Mouse (Mus musculus): Measurements from ENCODE around the gene Il1rl1.

Gene Il1rl1

DNA sequence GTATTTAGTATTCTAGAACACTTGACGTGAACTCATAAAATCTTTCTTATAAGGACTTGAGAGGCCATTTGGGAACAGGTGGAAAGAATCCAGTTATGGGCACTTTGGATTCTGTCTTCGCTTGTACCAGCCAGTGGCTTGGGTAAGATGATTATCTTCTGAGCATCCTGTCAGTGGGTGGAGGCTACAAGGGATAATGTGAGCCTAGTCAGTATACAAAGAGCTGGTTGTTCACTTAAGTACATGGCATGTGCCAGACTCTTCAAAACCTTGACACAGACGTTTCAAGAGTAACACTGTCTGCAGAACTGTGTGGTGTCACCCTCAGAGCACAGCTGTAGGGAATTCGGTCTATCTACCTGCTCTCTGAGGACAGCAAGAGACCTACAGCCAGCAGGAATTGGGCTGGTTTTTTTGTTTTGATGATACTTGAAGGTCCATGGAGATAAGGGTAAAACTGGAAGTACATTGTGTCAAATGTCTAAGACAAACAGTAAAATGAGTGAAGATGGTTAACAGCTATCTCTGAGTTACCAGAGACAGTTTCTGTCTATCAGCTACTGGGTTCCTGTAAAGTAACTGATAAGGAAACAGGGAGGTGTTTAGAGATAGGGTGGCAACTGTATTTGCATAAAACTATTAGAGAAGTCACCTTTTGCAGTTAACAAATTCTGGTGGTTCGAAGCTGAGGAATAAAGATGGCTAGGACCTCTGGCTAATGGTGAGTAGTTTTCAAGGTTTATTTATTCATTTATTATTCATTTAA lies at the start of gene Il1rl1:
TSS of gene Il1rl1 (plus strand) at position 661 of the 766 bp plus-strand sequence.
- DNase-seq (ENCODE audit: low spot score in 2 of 2): no peak

DNA sequence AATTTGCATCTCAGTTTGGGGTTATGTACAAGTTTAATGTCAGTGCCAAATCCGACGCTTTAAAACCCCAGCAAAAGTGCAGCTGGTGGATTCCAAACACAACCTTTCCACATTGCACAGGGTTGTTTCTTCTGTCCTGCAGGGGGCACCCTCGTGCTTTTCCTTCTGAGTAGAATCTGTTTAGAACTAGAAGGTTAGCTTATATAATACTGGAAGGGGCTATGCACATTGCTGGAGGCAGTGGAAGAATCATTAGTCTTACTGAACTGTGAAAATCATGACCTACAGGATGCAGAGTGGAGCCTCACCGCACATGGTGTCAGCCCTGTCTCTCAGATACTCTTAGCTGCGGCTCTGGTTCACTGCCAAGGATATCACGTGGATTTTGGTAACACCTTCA lies 49.3 kb upstream of the Il1rl1 start:
- peak in 1 of 2 experiments; percentile 74 for DNase-seq (ENCODE audit: low spot score in 2 of 2)

- DNase-seq (ENCODE audit: low spot score in 2 of 2): no peak
Observed at GRCm38 (mm10) chr1:40380990-40381389, 48.4 kb upstream of the Il1rl1 start.

DNA sequence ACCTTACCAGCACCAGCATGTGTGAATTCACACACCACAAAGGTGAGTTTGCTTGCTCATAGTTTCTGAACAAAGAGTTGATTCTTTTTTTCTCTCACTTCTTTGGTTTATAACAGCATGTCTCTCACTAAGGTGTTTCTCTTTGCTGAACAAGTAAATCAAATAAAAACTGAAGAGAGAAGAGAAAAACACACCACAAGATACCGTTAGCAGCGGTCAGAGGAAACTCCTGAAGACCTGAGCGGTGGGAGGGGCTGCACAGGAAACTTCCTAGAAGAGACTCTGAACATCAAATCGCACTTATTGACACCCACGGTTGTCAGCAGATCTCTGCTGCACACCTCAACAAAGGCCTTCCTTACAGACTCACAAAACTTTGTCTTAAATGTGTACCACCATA lies 46.5 kb upstream of the Il1rl1 start:
- no peak for DNase-seq (ENCODE audit: low spot score in 2 of 2)

DNA sequence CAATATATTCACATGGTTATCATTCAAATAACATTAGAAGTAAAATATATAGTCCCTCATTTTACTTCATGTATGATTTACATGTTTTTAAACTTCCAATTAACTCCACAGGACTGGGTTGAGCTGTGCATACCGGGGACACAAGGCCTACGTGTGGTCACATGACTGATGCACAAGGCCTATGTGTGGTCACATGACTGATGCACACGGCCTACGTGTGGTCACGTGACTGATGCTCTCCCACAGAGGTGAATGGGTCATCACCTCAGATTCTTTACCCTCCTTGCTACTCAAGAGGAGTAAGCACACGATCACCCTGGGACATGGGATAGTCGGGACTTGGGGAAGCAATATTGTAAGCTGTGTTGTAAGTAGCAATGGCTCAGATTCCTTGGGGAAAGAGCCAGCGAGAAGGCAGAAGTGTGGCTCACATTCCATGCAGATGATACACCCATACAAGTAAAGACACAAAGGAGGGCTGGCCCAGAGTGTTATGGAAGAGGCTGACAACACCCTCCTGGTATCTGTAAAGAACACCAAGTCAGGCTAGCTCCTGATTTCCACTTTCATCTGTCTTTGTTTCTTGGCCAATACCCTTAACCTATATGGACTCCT lies 44.3 kb upstream of the Il1rl1 start:
- DNase-seq (ENCODE audit: low spot score in 2 of 2): no peak

GRCm38 (mm10) chr1:40391374-40391773 lies 38.0 kb upstream of the Il1rl1 start:
- DNase-seq (ENCODE audit: low spot score in 2 of 2): no peak

GRCm38 (mm10) chr1:40392535-40392934 lies 36.8 kb upstream of the Il1rl1 start:
- DNase-seq (ENCODE audit: low spot score in 2 of 2): no peak

- DNase-seq (ENCODE audit: low spot score in 2 of 2): no peak
Observed at GRCm38 (mm10) chr1:40393214-40393613, 36.2 kb upstream of the Il1rl1 start.

DNA sequence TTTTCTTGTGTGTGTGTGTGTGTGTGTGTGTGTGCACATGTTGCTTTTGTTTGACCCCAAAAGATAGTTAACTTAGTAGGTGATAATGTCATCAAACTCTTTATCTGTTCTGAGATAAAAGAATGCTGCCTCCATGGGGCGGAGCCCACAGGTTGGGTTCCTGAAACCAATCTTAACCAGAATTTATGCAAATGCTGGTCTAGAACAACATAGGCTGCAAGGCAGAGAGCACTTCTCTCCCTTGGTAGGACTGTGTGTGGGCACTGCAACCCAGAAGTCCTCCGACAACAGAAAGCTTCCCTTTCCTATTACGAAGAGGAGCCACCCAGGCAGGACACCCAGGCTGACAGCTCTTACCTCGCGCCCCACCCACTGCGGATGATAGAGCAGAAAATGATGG lies 29.7 kb upstream of the Il1rl1 start:
- no peak for DNase-seq (ENCODE audit: low spot score in 2 of 2)

DNA sequence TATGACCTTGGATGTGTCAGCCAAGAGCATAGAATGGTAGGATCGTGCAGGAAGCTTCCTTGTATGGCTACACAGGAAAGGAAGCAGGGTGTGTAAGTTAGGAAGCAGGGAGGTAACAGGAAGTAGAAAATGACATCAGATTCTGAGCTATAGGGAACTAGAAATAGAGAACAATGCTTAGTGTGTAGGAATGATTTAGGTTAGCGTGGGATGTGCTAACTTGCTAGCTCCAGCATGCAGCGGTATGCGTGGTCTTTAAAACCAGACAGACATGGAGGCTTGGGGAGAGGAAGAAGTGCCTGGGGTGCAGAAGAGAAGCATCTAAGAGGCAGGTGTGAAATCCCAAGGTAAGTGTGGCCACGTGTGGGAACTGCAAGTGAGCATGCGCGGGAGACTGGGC lies 24.7 kb upstream of the Il1rl1 start:
- peak in 1 of 2 experiments; percentile 13 for DNase-seq (ENCODE audit: low spot score in 2 of 2)

- no peak for DNase-seq (ENCODE audit: low spot score in 2 of 2)
Observed at GRCm38 (mm10) chr1:40409882-40410281, 19.5 kb upstream of the Il1rl1 start.

DNA sequence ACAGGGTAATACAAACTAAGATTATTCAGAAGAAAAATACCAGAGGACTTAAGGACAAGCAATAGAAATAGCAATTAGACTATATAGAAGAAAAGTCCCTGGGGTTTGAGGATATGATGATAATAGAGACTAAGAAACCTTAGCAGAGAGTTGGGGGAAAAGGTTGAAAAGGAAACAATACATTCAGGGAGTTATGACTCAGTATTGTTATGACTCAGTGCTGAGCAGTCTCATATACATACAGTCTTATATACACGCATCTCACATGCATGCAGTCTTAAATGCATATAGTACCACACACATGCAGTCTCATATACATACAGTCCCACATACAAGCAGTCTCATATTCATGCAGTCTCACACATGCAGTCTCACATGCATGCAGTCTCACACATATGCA lies 16.3 kb upstream of the Il1rl1 start:
- no peak for DNase-seq (ENCODE audit: low spot score in 2 of 2)

DNA sequence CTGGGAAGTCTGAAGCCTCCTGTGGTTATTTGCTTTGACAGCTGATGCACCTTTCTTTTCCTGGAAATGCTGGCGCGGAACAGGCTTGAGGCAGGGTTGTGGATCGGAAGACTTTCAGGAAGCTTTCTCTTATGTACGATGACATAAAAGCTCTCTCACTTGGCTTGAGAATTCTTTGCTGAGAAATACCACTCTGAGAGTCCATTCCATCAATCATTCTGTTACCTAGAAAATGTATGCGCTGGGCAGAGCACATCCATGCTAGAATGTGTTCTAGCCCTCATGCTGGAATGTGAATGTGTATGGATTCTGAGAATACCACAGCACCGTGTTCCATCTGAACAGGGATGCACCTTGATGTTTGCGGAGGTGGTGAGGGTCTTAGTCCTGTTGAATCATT lies 15.1 kb upstream of the Il1rl1 start:
- DNase-seq (ENCODE audit: low spot score in 2 of 2): no peak

DNA sequence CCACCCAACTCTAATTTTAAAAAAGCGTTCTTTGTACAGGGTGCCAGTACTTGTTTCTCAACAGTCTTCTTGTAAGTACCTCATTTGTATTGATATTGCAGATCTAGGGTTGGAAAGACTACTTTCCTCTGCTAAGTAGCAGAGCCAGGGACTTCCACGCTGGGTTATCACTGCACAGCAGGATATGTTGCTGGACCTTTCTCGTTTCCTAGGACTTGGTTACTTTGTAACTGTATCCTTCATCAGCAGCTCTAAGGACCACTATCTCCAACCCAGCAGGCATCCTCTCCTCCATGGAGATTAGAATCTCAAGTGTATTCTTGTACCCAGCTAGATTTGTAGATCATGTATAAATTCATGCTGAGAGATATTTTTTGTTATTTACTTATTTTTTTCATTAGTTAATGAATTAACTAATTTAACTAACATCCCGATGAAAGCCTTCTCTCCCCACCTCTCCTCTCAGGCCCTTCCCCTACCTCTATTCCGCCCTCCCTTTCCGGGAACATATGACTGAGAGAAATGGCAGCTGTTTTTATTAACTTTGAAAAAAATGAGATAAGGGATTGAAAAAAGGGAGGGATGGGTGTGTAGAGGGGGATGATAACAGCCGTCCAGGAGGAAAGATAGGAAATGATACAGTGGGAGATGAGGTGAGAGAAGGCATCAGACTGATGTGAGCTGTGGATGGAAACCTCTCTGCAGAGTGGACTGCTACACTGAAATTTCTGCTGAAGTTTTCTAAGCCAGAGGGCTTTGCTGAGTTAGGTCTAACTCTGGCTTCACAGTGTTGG lies 14.3 kb upstream of the Il1rl1 start:
- DNase-seq (ENCODE audit: low spot score in 2 of 2): no peak

GRCm38 (mm10) chr1:40417034-40417433 lies 12.3 kb upstream of the Il1rl1 start:
- no peak for DNase-seq (ENCODE audit: low spot score in 2 of 2)

GRCm38 (mm10) chr1:40418512-40418911 lies 10.9 kb upstream of the Il1rl1 start:
- DNase-seq (ENCODE audit: low spot score in 2 of 2): no peak

GRCm38 (mm10) chr1:40423892-40424291 lies 5.5 kb upstream of the Il1rl1 start:
- no peak for DNase-seq (ENCODE audit: low spot score in 2 of 2)

DNA sequence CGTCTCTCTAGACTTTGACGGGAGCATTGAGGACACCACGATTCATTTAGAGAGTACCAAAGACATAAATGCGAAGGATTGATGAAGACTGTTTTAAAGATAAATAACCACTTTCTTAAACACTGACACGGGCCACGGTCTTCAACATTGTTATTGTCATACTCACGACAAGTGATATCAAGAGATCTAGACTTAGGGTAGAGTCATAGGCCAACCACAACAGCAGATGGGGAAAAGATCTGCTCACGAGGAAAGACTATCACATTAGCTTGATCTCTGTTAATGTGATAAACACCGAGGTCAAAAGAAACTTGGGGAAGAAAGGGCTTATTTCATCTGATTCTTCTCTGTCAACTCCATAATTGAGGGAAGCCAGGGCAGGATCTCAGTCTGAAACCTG lies 2.1 kb upstream of the Il1rl1 start:
- DNase-seq (ENCODE audit: low spot score in 2 of 2): no peak

DNA sequence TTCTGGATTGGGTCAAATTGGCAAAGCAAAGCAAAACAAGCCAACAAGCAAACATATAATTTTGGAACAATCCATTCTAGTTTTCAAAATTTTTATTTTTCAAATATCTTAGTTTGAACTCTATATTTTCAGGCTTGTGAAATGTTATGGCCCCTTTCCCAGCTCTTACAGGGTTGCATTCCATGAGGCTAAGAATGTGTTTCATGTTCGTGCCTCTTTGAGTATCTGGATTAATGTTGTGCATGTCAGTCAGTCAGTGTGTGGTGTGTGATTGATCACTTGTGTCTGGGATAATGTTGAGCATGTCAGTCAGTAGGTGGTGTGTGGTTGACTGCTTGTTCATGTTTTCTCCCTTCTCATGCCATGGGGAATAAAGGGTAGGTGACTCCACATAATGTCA lies 1.5 kb upstream of the Il1rl1 start:
- DNase-seq (ENCODE audit: low spot score in 2 of 2): no peak

DNA sequence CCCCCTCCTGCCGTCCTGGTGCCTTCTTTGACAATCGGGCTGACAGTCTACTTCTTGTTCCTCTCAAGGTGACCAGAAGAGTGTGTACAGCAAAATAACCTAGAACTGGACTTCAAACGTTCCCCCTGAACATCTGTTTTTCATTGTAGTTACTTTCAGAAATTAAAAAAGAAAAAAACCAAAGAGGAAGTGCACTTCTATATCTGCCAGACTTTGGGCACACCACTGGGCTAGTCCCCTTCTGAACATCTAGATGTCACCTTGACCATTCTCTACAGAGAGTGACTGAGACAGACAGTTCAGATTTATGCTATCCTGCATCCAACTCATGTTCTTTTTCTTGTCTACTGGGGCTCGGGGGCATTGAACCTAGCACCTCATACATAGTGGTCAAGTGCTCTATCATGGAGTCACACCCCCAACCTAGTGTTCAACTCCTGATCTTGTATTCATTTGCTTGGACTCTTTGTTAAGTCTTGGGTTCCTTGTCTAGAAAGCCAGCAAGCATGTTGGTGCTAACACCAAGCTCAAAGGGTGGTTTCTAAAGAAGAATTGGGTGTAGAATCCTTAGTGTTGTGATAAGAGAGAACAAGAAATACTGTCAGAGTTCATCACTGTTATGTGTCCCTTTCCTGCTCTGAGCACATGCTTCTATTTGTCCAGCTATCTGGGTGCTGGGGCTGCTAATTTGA lies 919 bp downstream of the Il1rl1 start:
- no peak for DNase-seq (ENCODE audit: low spot score in 2 of 2)

- no peak for DNase-seq (ENCODE audit: low spot score in 2 of 2)
Observed at GRCm38 (mm10) chr1:40432169-40432568, 2.8 kb downstream of the Il1rl1 start.

DNA sequence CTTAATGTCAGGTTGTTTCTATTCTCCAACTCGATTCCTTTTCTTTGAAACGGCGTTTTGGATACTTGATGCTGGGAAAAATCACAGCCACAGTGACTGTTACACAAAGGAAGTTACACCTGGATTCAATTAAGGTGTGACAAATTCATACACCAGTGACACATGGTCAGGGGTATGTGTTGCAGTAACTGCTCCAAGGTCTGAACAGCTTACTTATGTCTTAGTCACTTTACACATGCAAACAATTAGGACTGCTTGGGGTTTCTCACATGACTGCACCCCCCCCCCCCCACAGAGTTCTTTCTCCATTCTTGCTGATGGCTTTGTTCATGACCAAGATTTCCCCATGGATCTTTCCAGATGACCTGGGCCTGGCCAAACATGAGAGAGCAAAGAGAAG lies 6.6 kb downstream of the Il1rl1 start:
- no peak for DNase-seq (ENCODE audit: low spot score in 2 of 2)

All from left cerebral cortex, adult 9 months (tissue).